Mouse (Mus musculus) brain, embryonic 14.5 days (tissue): Measurements from ENCODE around the gene Gm11733. TPM values are rescaled to one million over a fixed set of nuclear protein-coding genes. Genes with fewer than 3 reads are reported as not detected.
"Not testable (repeated sequence)": the region's sequence is repeated elsewhere in the genome, so short reads cannot be mapped to it uniquely, and the experiment has no call there.

ENCODE experiments used
- DNase-seq: peaks from one replicate; pipeline ENCODE4 v3.0.0-alpha.2; 2011; ENCODE audit warnings: low read depth
- CTCF ChIP-seq: fragments of 200-500 bp; IDR thresholded peaks from 2 replicates; pipeline ENCODE4 v1.5.1; 2012; ENCODE audit warnings: inconsistent platforms, mild to moderate bottlenecking, moderate library complexity, borderline replicate concordance; ENCODE audit not compliant: insufficient read depth, insufficient read length; ENCODE audit errors: extremely low read depth
- POLR2A ChIP-seq: fragments of 200-500 bp; IDR thresholded peaks from 2 replicates; pipeline ENCODE4 v1.6.1; 2012; ENCODE audit warnings: mild to moderate bottlenecking, inconsistent platforms, borderline replicate concordance; ENCODE audit not compliant: poor library complexity, insufficient read depth, insufficient read length, severe bottlenecking; ENCODE audit errors: extremely low read depth
- polyA plus RNA-seq: library from polyadenylated mRNA; depleted of rRNA; stranded (reverse); fragments of >200 nt; gene quantifications from 2 replicates; pipeline ENCODE4 v1.2.3, GENCODE M21; 2012; rRNA removed

Gm11733 gene
- 0.09 and 0.12 TPM in 2 replicates for polyA plus RNA-seq

DNA sequence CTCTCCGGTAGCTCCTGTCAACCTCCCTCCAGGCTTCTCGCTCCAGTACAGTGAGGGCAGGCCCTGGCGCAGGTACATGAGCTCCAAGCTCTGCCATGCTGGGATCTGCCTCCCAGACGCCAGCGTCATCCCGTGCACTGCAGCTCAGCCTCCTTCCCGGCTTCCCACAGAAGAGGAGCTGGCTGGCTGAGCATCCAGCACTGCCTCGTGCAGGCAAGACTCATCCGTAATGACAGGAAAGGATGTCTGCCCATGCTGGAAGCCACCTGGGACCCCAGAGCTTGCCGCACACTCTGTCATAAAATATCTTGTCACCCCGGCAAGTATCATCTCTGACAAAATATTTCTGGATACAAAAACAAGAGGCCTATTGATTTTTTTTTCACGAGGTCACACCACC lies at the start of gene Gm11733:
TSS of gene Gm11733 (plus strand) at position 171 of the 400 bp plus-strand sequence.
- no peak for TF ChIP-seq CTCF
- peak; percentile 18; the same call in 1 of the 2 replicates for TF ChIP-seq POLR2A
- DNase-seq, result peak; percentile 87

DNA sequence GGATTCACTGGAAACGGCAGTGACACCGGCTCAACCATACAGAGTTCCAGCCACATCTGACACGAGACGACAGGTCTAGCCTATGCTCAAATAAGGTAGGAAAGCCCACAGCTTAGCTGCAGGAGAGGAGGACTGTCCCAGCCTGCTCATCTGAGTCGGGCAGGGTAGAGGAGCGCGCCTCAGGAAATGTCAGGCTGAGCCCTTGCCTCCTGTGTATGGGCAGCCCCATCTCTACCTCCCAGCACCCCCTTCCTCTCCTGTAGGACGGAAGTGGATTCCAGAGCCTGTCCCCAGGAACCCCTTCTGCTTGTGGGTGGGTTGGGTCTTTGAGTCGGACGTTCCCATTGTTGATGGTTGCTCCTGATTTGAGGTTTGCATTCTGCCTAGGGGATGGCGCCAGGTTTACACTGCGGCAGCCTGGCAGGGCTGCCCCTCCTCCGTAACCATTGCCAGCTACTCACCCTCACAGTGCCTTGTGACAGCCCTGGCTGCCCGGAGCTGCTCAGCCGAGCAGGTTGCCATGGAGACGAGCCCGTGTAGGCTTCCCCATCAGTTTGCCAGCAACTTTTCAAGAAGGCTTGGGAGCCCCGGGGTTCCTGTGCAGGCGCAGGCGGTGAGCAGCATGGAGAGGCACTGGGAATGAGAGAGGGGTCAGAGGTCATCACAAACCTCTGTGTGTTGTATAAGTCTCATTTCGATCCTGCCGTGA lies 47.6 kb upstream of the Gm11733 start:
- DNase-seq, result peak; percentile 97
- TF ChIP-seq POLR2A (no peak), CTCF (no peak)

DNA sequence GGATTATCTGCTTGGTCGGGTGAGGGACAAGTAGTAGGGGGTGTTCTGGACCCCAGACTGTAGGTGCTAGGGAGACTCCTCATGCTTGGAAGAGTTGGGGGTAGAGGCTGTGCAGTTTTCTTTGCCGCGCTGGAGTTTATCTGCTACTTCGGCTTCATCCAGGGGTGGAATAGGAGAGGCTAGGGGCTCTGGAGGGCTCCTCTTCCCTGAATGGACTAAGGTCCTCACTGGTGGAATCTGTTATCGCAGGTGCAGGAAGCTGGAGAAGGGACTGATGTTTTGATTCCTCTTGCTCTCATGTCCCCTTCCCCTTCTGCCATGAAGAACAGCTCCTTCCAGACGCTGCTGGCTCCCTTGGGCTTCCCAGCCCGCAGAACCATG lies 47.1 kb upstream of the Gm11733 start:
- no peak for DNase-seq
- TF ChIP-seq CTCF, result no peak
- no peak for TF ChIP-seq POLR2A

DNA sequence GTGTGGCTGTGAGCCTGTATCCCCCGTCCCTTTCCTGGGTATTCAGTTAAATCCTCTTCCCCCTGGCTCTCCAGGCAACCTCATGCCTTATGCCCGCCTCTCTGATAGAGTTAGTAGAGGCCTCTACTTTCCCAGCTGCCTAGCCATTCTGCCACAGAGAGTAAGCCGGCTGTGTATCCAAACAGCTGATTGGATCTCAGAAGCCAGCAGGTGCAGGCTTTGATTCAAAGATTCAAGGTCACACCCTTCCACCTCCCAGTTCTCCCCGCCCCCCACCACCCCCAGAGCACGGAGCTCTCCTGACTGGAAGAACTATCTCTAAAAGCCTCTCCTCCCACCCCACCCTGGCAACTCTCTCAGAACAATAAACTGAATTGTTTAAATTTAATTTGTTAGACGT lies 45.8 kb upstream of the Gm11733 start:
- DNase-seq, result peak; percentile 65
- no peak for TF ChIP-seq CTCF
- no peak for TF ChIP-seq POLR2A

DNA sequence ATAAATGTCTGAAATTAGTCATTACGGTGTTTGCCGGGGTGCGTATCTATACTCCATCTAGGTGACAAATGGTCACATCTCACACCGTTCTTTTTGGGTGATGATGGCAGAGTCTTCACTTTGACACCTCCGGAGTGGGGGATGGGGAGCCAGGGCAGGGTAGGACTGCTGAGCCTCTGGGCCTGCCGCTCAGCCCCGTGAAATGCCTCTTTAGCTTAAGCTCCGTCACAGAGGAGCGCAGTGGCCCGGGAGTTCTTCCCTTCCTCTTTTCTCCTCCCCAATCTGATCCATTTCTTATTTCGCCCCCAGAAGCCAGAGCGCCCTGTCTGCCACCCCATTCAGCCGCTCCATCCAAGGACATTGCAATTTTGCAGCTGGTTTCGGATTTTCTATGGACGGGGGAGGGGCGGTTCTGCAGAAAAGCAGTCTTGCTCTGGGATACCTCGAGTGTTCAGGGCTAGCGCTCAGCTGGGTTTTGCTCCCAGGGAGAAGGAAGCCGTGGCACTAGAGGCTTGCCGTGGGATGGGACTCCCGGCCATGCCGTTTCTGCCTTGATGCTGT lies 43.2 kb upstream of the Gm11733 start:
- TF ChIP-seq POLR2A (no peak), CTCF (no peak)
- peak; percentile 68 for DNase-seq

DNA sequence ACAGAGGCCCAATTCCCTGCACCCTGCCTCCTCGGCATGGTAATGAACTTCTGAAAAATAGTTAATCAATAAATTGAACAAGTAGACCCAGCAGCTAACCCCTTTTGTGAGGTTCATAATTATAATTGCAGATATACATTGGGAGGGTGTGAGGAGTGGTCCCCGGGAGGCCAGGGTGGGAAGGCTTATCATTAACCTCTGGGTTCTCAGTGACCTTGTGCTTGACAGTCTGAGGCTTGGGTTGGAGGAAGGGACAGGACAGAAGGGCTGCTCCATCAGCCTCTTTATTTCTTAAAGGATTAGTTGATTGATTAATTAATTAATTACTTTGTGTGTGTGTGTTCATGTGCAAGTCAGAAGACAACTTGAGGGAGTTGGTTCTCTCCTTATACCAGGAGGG lies 40.1 kb upstream of the Gm11733 start:
- no peak for DNase-seq
- TF ChIP-seq POLR2A (no peak), CTCF (no peak)

DNA sequence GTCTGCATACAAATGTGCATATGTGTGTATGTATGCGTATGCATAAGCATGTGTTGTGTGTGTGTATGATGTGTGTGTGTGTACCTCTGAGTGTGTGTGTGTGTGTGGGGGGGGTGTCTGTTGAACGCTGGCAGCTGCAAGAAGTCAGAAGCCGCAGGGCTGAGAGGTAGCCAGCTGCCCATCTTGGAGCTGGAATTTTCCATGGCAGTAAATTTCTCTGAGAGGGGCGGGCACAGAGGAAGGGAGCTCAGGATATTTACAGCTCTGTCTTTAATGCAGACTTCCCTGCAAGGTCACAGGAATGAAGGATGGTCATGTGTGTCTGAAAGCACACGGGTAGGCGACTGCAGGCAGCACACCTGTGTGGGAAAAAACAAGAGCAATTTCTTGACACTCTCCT lies 38.5 kb upstream of the Gm11733 start:
- DNase-seq, result no peak
- TF ChIP-seq POLR2A (no peak), CTCF (no peak)

DNA sequence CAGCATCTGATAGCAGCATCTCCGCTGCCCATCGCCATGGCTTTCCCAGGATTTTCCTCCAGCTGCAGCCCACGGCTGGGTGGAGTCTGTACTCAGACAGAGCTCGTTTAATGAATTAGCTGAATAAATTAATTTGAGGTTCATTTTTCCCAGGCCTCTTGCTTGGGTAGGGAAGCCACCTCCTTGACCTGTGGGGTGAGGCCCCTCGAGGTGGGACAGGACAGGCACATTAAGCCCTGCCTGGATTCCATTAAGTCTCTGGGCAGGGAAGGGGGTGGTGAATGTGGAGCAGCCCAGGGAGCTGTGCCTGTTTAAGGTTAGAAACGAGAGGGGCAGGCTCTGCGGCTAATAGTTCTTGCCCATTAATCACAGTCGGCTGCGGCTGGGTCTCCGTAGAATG lies 30.1 kb upstream of the Gm11733 start:
- TF ChIP-seq POLR2A (no peak), CTCF (no peak)
- peak; percentile 74 for DNase-seq

DNA sequence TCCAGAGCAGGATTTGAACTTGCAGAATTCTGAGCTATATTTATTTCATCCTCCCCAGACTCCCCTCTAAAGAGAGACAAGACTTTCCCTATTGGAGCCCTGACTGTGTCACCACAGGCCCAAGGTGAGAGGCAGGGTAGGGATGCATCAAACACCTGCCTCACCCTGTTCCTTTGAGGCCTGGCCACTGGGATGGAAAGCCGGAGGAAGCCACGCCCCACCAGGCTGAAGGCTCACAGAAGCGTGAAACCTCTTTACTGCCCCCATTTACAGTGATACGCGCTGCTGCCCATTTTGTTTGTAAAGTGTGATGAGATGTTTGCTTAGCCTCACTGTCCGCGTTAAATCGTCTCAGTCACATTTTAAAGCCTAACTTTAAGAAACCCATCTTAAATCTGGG lies 25.0 kb upstream of the Gm11733 start:
- no peak for DNase-seq
- TF ChIP-seq POLR2A (no peak), CTCF (no peak)

DNA sequence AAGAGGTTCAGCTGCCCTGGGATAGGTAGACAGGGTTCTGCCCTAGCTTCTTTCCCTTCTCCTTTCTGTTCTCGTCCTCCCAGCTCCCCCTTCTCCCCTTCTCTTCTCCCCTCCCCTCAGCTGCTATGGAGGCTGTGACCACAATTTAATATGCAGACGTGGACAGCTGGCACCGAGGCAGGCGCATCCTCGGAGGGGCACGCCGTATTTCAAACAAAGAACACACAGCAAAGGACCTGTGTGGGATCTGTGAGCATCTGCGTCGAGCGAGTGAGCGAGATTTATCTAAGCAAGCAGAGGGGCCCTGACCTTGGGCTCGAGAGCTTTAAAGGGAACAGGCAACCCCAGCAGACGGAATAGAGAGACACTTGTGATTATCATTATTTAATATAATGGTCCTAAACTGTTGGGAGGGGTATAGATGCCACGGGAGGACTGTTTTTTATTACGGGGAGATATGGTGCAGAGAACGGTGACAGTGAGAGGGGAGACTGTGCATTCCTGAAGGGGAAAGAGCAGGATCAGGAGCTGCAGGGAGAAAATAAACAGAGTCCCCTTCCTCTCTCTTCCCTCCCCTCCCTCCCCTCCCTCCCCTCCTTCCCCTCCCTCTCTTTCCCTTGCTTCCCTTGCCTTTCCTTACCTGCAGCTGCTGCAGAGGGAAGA lies 21.8 kb upstream of the Gm11733 start:
- DNase-seq, result peak; percentile 89
- TF ChIP-seq CTCF (no peak), POLR2A (no peak)

DNA sequence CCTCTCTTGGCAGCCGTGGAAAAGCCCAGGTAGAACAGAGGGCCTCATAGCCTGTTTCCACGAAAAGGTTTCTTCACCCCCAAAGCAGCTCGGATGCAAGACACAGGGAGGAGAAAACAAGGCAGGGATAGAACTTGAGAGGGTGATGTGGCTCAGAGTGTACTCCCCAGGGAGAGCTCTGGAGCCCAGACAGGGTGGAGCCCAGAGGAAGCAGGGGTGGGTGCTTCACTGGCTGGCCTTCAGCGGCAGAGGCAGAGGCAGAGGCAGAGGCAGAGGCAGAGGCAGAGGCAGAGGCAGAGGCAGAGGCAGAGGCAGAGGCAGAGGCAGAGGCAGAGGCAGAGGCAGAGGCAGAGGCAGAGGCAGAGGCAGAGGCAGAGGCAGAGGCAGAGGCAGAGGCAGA lies 20.8 kb upstream of the Gm11733 start:
- not testable (repeated sequence) for DNase-seq

DNA sequence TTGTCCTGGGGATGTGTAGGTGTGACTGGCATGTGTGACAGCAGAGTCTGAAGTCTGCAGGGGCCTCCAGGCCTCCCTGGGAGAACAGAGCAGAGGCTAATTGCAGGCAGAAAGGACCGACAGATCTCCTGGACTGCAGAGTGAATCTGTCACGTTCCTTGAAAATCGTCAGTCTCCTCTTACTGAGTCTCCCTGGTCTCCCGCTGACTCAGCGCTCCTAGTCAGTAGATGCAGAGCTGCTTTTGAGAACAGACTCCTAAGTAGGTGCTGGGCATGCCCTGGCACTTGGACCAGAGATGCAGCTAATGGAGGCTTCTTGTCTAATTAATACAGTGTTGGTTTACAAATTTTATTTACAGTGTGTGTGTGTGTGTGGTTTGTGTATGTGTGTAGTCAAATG lies 17.9 kb upstream of the Gm11733 start:
- TF ChIP-seq CTCF (no peak), POLR2A (no peak)
- peak; percentile 63 for DNase-seq
